Mouse (Mus musculus): ENCODE measurements around the gene Pitpnc1. TPM values are rescaled to one million over a fixed set of nuclear protein-coding genes. Genes with fewer than 3 reads are reported as not detected.

Pitpnc1 gene
- polyA plus RNA-seq, 1 experiment: 0.25 TPM

- H3K36me3 ChIP-seq (ENCODE audit: control insufficient read depth, insufficient read depth): no peaks in the 10 kb centered on the region
- H3K79me2 ChIP-seq (ENCODE audit: control insufficient read depth, insufficient read depth): no peaks in the 10 kb centered on the region
- H3K79me3 ChIP-seq (ENCODE audit: low read depth): no peaks in the 10 kb centered on the region
Measured at GRCm38 (mm10) chr11:107459828-107460227, 10.7 kb downstream of the Pitpnc1 start.

GRCm38 (mm10) chr11:107458986-107459385 lies 11.5 kb downstream of the Pitpnc1 start:
- H3K4me3 ChIP-seq (ENCODE audit: insufficient read depth, poor library complexity, severe bottlenecking): no peak overlapping the region
- H3K79me2 ChIP-seq (ENCODE audit: control insufficient read depth, insufficient read depth): no peaks in the 10 kb centered on the region
- no peaks in the 10 kb centered on the region for H3K36me3 ChIP-seq (ENCODE audit: control insufficient read depth, insufficient read depth)
- no peak overlapping the region for H3ac ChIP-seq (ENCODE audit: control insufficient read depth, insufficient read length, low read depth)
- TF ChIP-seq USF1 (IDR thresholded peaks at IDR 0.05; ENCODE audit: low read depth) (no peak), CTCF (IDR thresholded peaks at IDR 0.05; ENCODE audit: control insufficient read depth, insufficient read depth, insufficient read length) (no peak), MAX (IDR thresholded peaks at IDR 0.05) (no peak), FOSL1 (IDR thresholded peaks at IDR 0.05; ENCODE audit: insufficient read depth, low read length, poor library complexity, severe bottlenecking) (no peak), CEBPB (IDR thresholded peaks at IDR 0.05; ENCODE audit: low read depth) (no peak), MYOD1 (IDR thresholded peaks at IDR 0.05; ENCODE audit: control insufficient read depth, insufficient read length, low read depth) (no peak), MYOG (IDR thresholded peaks at IDR 0.05; ENCODE audit: control insufficient read depth, extremely low read depth, insufficient read length) (no peak)
- H3K27me3 ChIP-seq (ENCODE audit: control insufficient read depth, insufficient read depth, insufficient read length): no peaks in the 10 kb centered on the region
- no peaks in the 10 kb centered on the region for H3K79me3 ChIP-seq (ENCODE audit: low read depth)

More at GRCm38 (mm10) chr11:107459828-107460227, 10.7 kb downstream of the Pitpnc1 start:
- no peaks in the 10 kb centered on the region for H3K27me3 ChIP-seq (ENCODE audit: control insufficient read depth, insufficient read depth, insufficient read length)
- TF ChIP-seq MAX (IDR thresholded peaks at IDR 0.05) (no peak), CEBPB (IDR thresholded peaks at IDR 0.05; ENCODE audit: low read depth) (no peak), MYOD1 (IDR thresholded peaks at IDR 0.05; ENCODE audit: control insufficient read depth, insufficient read length, low read depth) (no peak), MYOG (IDR thresholded peaks at IDR 0.05; ENCODE audit: control insufficient read depth, extremely low read depth, insufficient read length) (no peak), CTCF (IDR thresholded peaks at IDR 0.05; ENCODE audit: control insufficient read depth, insufficient read depth, insufficient read length) (no peak), USF1 (IDR thresholded peaks at IDR 0.05; ENCODE audit: low read depth) (no peak), FOSL1 (IDR thresholded peaks at IDR 0.05; ENCODE audit: insufficient read depth, low read length, poor library complexity, severe bottlenecking) (no peak)
- H3ac ChIP-seq (ENCODE audit: control insufficient read depth, insufficient read length, low read depth): no peak overlapping the region
- H3K4me3 ChIP-seq (ENCODE audit: insufficient read depth, poor library complexity, severe bottlenecking): no peak overlapping the region

GRCm38 (mm10) chr11:107458286-107458685 lies 12.2 kb downstream of the Pitpnc1 start:
- Histone ChIP-seq H3K36me3 (ENCODE audit: control insufficient read depth, insufficient read depth) (no peaks in the 10 kb centered on the region), H3K79me3 (ENCODE audit: low read depth) (no peaks in the 10 kb centered on the region), H3K27me3 (ENCODE audit: control insufficient read depth, insufficient read depth, insufficient read length) (no peaks in the 10 kb centered on the region), H3ac (ENCODE audit: control insufficient read depth, insufficient read length, low read depth) (no peak overlapping the region), H3K79me2 (ENCODE audit: control insufficient read depth, insufficient read depth) (no peaks in the 10 kb centered on the region), H3K4me3 (ENCODE audit: insufficient read depth, poor library complexity, severe bottlenecking) (no peak overlapping the region)
- TF ChIP-seq CEBPB (IDR thresholded peaks at IDR 0.05; ENCODE audit: low read depth): no peak
- TF ChIP-seq MYOG (IDR thresholded peaks at IDR 0.05; ENCODE audit: control insufficient read depth, extremely low read depth, insufficient read length): no peak
- TF ChIP-seq MYOD1 (IDR thresholded peaks at IDR 0.05; ENCODE audit: control insufficient read depth, insufficient read length, low read depth): no peak
- no peak for TF ChIP-seq CTCF (IDR thresholded peaks at IDR 0.05; ENCODE audit: control insufficient read depth, insufficient read depth, insufficient read length)
- TF ChIP-seq MAX (IDR thresholded peaks at IDR 0.05): no peak
- no peak for TF ChIP-seq USF1 (IDR thresholded peaks at IDR 0.05; ENCODE audit: low read depth)
- no peak for TF ChIP-seq FOSL1 (IDR thresholded peaks at IDR 0.05; ENCODE audit: insufficient read depth, low read length, poor library complexity, severe bottlenecking)

DNA sequence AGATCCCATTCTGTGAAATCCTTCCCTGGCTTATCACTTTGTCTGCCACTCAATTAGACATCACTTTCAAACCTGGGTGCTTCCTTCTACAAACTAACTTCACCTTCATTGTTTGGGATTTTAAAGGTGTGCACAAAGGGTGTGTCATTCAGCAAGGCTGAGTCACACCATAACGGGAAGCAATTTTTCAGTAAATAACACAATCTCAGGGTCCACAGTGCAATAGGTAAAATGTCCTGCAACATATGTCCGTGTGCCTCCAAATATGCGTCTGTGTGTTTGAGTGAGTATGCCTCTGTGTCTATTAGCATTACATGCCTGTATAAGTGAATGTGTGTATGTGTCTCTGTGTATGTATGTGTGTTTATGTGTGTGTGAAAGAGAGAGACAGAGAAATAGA lies 13.2 kb downstream of the Pitpnc1 start:
- H3K4me3 ChIP-seq (ENCODE audit: insufficient read depth, poor library complexity, severe bottlenecking): no peak overlapping the region
- H3K27me3 ChIP-seq (ENCODE audit: control insufficient read depth, insufficient read depth, insufficient read length): no peaks in the 10 kb centered on the region
- H3K36me3 ChIP-seq (ENCODE audit: control insufficient read depth, insufficient read depth): no peaks in the 10 kb centered on the region
- TF ChIP-seq MYOG (IDR thresholded peaks at IDR 0.05; ENCODE audit: control insufficient read depth, extremely low read depth, insufficient read length) (no peak), FOSL1 (IDR thresholded peaks at IDR 0.05; ENCODE audit: insufficient read depth, low read length, poor library complexity, severe bottlenecking) (no peak)
- H3ac ChIP-seq (ENCODE audit: control insufficient read depth, insufficient read length, low read depth): no peak overlapping the region
- H3K79me2 ChIP-seq (ENCODE audit: control insufficient read depth, insufficient read depth): no peaks in the 10 kb centered on the region
- no peaks in the 10 kb centered on the region for H3K79me3 ChIP-seq (ENCODE audit: low read depth)

GRCm38 (mm10) chr11:107454546-107455462 lies 15.7 kb downstream of the Pitpnc1 start:
- TF ChIP-seq MYOG (IDR thresholded peaks at IDR 0.05; ENCODE audit: control insufficient read depth, extremely low read depth, insufficient read length): no peak
- TF ChIP-seq CEBPB (IDR thresholded peaks at IDR 0.05; ENCODE audit: low read depth): no peak
- no peak for TF ChIP-seq USF1 (IDR thresholded peaks at IDR 0.05; ENCODE audit: low read depth)
- TF ChIP-seq FOSL1 (IDR thresholded peaks at IDR 0.05; ENCODE audit: insufficient read depth, low read length, poor library complexity, severe bottlenecking): no peak
- no peak for TF ChIP-seq MYOD1 (IDR thresholded peaks at IDR 0.05; ENCODE audit: control insufficient read depth, insufficient read length, low read depth)
- TF ChIP-seq CTCF (IDR thresholded peaks at IDR 0.05; ENCODE audit: control insufficient read depth, insufficient read depth, insufficient read length): no peak
- no peak for TF ChIP-seq MAX (IDR thresholded peaks at IDR 0.05)
- H3K27me3 ChIP-seq (ENCODE audit: control insufficient read depth, insufficient read depth, insufficient read length): no peaks in the 10 kb centered on the region
- no peak overlapping the region for H3ac ChIP-seq (ENCODE audit: control insufficient read depth, insufficient read length, low read depth)
- H3K36me3 ChIP-seq (ENCODE audit: control insufficient read depth, insufficient read depth): no peaks in the 10 kb centered on the region
- no peaks in the 10 kb centered on the region for H3K79me3 ChIP-seq (ENCODE audit: low read depth)
- no peaks in the 10 kb centered on the region for H3K79me2 ChIP-seq (ENCODE audit: control insufficient read depth, insufficient read depth)
- H3K4me3 ChIP-seq (ENCODE audit: insufficient read depth, poor library complexity, severe bottlenecking): no peak overlapping the region

Measured in C2C12 (cell line).